Mouse (Mus musculus) heart, adult 11 months (tissue): ENCODE measurements around the gene 9030025P20Rik.
A peak's percentile ranks its signal among the peaks of the same experiment; 100 is the strongest.
"Not testable (repeated sequence)": the region's sequence is repeated elsewhere in the genome, so short reads cannot be mapped to it uniquely, and the experiment has no call there.

ENCODE experiments used
- DNase-seq: peaks from one replicate; pipeline ENCODE4 v3.0.0; 2022

9030025P20Rik gene

GRCm38 (mm10) chr17:14978362-14979038 is at the start of gene 9030025P20Rik, which contains the start of gene Gm3417:
9030025P20Rik (plus strand) TSS chr17:14978468.
Gm3417 (minus strand) TSS chr17:14978790.
- not testable (repeated sequence) for DNase-seq

GRCm38 (mm10) chr17:14928631-14929030 is 49.6 kb upstream of the 9030025P20Rik start:
- DNase-seq: peak; percentile 55

- peak; percentile 29 for DNase-seq
These were observed 47.6 kb upstream of the 9030025P20Rik start for GRCm38 (mm10) chr17:14930697-14931096.

GRCm38 (mm10) chr17:14931469-14931868 is 46.8 kb upstream of the 9030025P20Rik start:
- no peak for DNase-seq

GRCm38 (mm10) chr17:14935280-14935679 is 43.0 kb upstream of the 9030025P20Rik start:
- DNase-seq: peak; percentile 87

DNA sequence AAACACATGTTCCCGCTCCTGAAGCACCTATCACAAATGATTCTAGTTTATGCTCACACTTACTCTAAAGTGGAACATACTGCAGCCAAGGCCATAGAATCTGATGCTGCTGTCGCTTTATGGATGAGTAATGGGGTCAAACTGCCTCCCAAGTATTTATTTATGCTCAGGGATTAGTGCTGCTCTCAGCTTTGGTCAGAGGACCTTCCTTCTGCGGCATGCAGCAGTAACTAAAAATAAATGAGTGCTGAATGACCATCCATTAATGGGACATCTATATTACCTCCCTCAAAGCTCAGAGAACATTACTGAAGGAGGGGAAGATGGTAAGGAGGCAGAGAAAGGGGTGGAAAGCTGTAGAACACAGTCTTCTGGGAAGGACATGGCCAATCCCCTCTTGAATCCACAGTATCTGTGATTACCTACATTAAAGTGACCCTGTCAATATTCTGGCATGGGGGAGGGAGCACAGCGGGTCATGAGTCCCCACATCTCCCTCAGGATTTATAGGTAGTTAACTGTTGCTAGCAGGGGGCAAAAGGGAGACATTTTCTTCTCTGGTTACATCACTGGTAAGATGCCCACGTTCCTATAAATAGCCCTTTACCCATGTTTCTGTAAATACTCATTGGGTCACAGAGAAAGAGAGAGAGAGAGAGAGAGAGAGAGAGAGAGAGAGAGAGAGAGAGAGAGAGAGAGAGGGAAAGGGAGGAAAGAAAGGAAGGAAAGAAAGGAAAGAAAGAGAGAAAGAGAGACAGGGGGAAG is 42.2 kb upstream of the 9030025P20Rik start:
- no peak for DNase-seq

- DNase-seq: peak; percentile 92
These were observed 36.1 kb upstream of the 9030025P20Rik start for GRCm38 (mm10) chr17:14942181-14942580.

- DNase-seq: peak; percentile 100
These were observed 35.1 kb upstream of the 9030025P20Rik start, which contains the start of the genes Wdr27 and 1600012H06Rik for GRCm38 (mm10) chr17:14943009-14943728. Wdr27 (minus strand) TSS chr17:14943158. 1600012H06Rik (plus strand) TSS chr17:14943184.

- DNase-seq: no peak
These were observed 34.6 kb upstream of the 9030025P20Rik start for GRCm38 (mm10) chr17:14943729-14944059.

DNA sequence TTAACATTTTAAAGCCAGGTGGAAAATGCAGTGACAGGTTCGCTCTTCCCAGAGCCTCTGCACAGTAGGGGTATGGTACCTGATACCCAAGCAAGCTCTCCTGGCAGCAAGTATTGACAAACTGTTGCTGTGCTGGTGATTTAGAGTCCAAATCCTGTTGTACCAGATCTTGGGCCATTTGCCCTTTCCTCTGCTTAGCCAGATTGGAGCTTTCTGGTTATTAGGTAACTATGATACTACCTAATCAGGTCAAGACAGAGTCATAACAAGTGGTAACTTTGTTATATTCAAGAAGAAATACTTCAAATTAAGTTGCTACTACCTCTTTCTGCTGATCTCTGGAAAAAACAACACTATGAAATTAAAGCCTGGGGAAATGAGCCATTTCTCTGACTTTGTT is 33.7 kb upstream of the 9030025P20Rik start:
- no peak for DNase-seq

DNA sequence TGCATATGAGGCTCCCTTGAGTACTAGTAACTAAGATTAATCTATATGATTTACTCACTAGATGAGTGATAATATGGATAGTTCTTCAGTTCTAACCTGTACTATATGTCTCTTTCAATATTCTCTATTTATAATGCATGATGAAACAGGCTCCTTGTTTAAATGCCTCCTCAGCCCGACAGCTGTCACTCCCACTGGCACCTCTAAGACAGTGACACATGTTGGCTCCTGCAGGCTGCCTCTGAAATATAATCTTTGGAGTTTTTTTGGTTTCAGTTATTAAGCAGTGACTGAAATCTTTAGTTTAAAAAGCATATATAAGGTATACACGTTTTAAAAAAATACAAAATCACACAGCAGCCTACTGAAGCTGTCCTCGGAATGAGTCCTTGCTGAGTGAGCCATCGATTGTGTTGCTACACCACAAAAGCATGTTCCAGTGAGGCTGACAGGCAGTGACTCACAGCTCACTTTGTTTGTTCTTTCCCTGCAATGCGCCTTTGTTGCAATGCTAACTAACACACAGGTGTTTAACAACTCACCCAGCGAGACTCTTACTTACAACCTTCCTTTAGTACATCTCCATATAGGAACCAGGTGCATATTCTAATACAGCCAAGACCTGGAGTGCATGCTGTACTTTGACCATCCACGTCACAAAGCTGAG is 29.0 kb upstream of the 9030025P20Rik start:
- DNase-seq: peak; percentile 68

GRCm38 (mm10) chr17:14953452-14953851 is 24.8 kb upstream of the 9030025P20Rik start:
- peak; percentile 96 for DNase-seq

DNA sequence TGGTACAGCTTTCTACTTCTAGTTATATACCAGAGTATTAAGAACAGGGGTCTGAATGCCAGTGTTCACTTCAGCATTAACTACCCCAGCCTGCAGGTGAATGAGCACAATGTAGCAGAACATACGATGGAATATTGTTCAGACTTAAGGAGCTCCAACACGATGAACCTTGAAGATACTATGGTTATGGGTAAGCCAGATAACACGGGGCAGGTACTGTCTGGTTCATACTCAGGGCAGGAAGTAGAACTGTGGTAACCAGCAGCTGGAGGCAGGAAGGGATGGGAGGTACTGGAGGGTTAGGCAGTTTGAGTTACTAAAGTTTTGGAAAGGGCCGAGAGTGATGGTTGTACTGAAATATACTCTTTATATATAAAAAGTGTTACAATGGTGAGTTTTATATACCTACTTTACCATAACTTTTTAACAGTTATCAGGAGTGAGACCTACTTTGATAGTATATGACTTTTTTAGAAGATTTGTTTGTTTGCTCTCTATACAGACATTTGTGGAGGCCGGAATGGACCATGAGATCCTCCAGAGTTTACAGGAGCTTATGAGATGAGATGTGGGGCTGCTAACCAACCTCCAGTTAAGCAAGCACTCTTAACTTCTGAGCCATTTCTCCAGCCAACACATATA is 19.5 kb upstream of the 9030025P20Rik start:
- peak; percentile 83 for DNase-seq

DNA sequence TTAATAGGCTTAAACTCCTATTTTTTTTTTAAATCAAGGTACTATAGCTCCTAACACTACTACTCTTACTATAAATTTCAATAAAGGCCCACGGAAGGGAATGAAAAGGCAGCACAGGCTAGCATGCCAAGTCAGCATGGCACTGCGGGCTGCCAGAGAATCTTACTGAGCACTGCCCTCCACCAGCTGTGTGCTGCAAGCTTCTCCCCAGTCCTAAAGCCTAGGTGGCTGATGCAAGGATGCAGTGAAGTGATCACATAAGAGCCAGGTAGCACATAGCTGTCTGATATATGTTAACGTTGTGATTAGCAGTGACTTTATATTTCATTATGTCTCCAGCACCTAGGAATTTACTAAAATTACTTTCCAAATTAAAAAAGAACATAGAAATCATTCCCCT is 18.3 kb upstream of the 9030025P20Rik start:
- peak; percentile 88 for DNase-seq

GRCm38 (mm10) chr17:14960520-14960919 is 17.7 kb upstream of the 9030025P20Rik start:
- DNase-seq: peak; percentile 95

- DNase-seq: peak; percentile 96
These were observed 17.2 kb upstream of the 9030025P20Rik start, which contains the start of gene Phf10 for GRCm38 (mm10) chr17:14960951-14961556. Phf10 (minus strand) TSS chr17:14961273.

DNA sequence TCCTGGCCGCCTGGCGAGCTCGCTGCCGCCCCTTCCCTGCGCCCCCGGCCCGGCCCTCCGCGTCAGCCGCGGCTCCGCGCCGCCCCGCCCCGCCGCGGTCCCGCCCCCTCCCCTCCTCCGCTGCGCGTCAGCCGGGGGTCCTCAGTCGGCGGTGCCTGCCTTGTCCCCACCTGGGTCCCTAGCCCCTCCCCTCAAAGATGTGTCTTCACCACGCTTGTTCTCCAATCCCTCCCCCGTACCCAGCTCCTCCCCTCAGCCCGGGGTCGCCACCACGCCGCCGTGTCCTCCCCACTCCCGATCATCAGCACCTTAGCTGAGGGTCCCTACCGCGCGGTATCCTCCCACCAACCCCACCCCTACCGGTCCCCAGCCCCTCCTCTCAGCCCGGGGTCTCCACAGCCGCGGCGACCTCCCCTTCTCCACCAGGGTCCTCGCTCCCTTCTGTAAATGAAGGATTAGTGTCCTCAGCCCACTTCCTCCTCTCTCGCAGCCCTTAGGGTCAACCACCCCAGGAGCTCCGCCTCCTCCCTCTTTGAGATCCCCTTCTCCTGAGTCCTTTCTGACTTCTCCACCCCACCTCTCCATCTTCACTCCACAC is 16.6 kb upstream of the 9030025P20Rik start:
- not testable (repeated sequence) for DNase-seq

GRCm38 (mm10) chr17:14968373-14968913 is 9.8 kb upstream of the 9030025P20Rik start:
- DNase-seq: not testable (repeated sequence)

DNA sequence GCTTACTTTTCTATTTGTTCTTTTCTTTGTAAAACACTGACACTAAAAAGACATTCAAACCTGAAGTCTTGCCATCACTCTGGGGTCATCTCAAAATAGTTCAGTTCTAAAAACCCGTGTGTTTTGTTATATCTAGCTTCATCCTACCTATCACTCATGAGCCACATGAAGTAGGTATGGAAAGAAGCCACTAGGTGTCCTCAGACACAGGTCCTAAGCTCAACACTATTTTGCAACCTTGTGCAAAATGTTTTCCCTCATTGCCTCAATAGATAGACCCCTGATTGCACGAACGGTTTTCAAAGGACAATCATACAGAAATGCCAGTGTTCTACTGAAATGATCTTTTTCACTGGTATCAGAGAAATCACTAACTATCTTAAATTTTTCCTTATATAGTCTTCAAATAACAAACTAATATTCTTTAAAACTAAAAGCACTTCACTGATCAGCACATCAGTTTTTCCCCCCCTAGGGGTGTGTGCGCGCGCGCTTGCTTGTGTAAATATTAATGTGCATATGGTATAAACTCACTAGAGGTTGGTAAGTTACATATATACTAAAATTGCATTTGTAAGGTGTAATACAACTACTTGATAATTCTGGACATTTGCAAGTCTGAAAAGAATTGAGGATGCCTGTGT is 428 bp upstream of the 9030025P20Rik start:
- not testable (repeated sequence) for DNase-seq

GRCm38 (mm10) chr17:14990116-14990702 is 11.9 kb downstream of the 9030025P20Rik start:
- DNase-seq: peak; percentile 90
